Mouse (Mus musculus): Measurements from ENCODE around the gene Serpina3k.
"Not testable (repeated sequence)": the region's sequence is repeated elsewhere in the genome, so short reads cannot be mapped to it uniquely, and the experiment has no call there.

Serpina3k gene

DNA sequence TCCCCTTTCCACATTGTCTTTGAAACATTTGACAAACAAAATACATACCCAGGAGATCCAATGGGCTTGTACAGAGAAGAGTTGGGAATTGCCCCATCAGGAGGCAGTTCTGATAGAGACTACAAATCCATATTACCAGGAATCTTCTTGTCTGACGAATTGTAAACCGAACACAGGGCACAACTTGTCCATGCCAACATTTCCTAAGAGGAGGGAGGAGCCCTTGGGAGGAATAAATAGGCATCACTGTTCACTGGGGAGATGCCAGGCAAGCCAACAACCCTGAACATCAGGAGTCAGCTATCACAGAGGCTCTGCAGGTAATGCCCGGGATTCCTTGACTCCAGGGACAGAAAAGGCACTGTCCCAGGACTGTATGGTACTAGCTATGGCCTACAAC lies at the start of gene Serpina3k, which contains the start of gene Serpina3m:
Serpina3k (plus strand) TSS at position 261 of the 400 bp plus-strand sequence.
Serpina3m (plus strand) TSS at position 261 of the 400 bp plus-strand sequence.
- not testable (repeated sequence) for DNase-seq (ENCODE audit: low spot score in 2 of 2)

DNA sequence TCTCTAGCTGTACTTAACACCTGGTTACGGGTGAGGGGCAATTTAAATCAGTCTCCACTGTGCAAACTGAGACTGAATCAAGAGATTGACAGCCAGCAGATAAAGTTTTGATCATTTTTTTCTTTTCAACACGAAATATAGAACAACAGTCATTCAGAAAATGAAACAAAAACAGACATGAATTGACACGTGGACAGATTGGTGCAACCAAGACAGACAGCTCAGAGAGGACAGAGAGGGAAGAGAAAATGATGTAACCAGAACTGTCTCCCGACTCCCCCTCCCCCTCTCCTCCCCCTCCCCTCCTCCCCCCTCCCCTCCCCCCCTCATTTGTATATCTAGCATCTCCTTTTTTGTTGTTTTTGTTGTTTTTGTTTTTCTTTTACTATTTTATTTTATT lies 48.4 kb upstream of the Serpina3k start:
- no peak for DNase-seq (ENCODE audit: low spot score in 2 of 2)

DNA sequence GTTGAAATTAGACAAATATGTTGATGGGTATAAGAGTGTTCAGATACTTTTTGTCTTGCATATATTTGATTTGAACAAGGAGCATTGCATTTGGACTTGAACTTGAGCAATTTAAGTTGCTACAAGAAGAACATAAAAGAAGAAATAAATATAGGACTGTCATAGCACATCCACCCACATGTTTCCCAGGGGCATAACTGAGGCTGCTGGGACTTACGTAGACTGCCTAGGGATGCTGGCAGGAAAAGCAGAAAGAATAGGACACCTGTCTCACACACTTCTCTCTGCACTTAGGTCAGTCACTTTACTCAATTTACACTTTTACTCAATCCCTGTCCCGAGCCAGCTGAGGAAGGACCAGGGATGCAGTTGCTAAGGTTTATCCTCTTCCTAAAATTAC lies 44.3 kb upstream of the Serpina3k start:
- DNase-seq (ENCODE audit: low spot score in 2 of 2) = no peak

DNA sequence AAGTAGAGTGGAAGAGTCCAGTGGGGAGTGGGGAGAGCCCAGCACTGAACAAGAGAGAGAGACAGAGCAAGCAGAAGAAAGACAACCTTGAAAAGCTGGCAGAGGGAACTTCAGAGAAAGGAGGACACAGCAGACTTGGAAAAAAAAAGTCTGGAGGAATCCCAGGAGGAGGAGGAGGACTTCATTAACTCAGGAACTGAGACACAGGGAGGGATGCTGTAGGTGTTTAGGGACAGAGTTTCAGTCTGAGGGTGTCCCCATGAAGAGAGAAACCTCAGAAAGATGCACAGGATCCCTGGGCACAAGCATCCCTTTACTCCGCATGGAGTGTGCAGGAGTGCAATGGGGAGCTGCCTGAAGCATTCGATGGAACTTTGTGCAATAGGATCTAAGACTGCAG lies 40.2 kb upstream of the Serpina3k start:
- DNase-seq (ENCODE audit: low spot score in 2 of 2) = no peak

DNA sequence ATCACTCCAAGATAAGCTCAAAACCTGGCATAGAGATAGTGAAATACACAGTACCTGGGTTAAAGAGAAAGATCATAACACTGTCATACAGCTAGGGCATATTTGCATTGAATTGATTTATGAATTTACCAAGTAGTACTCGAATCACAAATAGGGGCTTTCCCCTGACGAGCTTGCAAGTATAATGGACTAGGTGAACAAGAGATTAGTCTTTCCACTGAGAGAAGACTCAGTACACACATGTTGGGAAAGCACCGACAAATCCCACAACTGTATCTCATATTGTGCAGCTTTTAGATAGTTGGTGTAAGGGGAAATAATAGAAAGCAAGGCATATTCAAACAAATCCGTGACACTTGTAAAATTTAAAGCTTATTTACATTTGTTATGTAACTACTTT lies 32.3 kb upstream of the Serpina3k start:
- no peak for DNase-seq (ENCODE audit: low spot score in 2 of 2)

DNA sequence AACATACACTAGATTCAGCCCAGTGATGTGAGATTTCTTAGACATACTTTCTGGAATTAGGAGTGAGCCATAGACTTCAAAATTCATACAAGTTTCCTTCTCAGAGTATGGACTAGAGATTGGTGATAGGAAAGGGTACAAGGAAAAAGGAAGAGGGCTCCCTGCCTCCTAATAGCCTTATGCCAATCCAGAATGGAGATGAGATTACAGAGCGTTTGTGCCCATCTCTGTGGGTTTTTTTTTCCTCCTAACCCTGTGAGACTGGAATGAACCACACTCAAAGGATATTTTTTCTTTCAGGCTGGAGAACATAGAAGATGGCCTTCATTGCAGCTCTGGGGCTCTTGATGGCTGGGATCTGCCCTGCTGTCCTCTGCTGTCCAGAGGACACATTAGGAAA lies 24.0 kb upstream of the Serpina3k start, which contains the start of gene Serpina3j:
Serpina3j (plus strand) TSS at position 301 of the 400 bp plus-strand sequence.
- DNase-seq (ENCODE audit: low spot score in 2 of 2) = no peak

DNA sequence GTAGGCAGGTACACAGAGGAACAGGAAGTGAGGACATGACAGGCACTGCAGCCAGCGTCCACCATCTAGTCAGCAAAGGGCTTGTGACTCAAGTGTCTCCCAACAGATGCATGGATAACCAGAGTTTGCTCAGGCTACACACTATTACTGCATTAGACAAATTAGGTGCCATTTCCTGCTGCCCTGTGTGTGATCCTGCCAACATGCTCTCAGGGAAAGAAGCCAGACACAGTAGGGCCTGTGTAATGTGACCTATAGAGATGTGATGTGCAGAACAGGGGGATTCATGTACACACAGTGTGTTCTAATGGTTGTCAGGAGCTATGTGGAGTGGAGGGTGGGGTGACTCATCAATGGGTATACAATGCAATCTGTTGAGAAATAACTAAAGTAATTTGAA lies 15.8 kb upstream of the Serpina3k start:
- DNase-seq (ENCODE audit: low spot score in 2 of 2) = no peak

DNA sequence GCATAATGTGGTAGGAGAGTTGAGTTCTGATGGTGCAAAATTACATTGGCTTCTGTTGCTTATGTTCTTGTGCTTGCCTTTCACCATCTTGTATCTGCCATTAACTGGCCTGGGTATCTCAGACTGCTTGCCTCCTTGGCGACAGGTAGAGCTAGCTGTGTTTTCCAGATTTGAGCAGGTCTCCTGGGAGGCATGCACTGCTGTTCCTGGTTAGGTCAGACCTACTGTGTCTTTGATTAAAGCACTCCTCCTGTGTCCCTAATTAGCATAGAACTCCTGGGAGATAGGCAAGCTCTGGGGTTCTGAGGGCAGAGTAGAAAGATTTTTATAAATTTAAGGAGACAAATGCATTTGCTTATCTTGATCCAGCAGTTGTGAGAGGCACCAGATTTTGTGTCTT lies 6.6 kb upstream of the Serpina3k start:
- DNase-seq (ENCODE audit: low spot score in 2 of 2) = no peak

DNA sequence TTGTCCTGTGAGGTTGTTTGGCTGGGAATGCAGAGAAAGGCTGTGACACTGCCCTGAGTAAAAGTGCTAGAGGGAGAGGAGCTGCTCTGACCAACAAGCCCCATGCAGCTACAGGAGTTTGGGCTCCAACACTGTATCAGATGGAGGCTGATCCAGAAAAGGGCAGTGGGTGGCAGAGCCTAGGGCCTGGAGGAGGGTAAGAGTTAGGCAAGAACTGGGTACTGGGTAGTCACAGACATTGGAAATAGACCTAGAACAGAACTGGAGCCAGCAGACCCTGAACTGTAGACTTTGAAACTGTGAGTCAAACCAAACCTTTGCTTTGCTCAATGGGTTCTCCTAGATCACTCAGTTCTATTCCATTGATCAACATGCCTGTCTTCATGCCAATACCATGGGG lies 1.4 kb upstream of the Serpina3k start:
- DNase-seq (ENCODE audit: low spot score in 2 of 2) = not testable (repeated sequence)

DNA sequence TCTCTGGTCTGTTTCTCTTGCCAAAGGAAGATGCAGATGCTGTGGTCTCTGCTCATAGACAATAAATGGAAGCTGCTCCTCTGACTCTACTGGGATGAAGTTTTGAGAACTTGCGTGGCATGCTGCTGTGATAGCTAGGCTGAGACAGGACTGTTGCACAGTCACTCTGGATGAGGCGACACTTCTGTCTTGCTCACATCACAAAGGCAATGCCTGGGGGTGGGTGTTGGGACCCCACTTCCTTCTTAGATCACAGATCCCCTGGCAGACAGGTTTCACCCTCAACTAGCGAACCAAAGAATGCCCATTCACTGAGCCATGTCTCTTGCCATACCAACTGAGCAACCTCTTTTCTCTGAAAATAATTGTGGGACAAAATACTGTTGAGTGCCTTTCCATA lies 419 bp downstream of the Serpina3k start:
- no peak for DNase-seq (ENCODE audit: low spot score in 2 of 2)

DNA sequence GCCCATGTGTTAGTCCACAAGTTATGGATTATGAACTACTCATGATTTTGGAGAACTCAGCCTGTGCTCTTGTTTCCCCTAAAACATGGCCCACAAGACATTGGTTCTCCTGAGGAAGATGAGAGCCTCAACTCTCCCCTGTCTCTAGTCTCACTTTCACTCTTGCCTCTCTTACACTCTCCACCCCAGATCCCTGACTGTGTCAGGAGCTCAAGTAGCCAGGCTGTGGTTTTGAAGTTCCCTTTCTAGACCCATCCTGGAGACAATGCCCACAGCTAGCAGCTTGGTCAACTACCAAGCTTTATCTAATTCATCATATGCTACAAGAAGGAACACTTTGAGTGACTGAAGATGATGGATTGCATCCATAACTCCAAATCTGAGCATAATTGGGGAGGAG lies 4.2 kb downstream of the Serpina3k start:
- not testable (repeated sequence) for DNase-seq (ENCODE audit: low spot score in 2 of 2)

DNA sequence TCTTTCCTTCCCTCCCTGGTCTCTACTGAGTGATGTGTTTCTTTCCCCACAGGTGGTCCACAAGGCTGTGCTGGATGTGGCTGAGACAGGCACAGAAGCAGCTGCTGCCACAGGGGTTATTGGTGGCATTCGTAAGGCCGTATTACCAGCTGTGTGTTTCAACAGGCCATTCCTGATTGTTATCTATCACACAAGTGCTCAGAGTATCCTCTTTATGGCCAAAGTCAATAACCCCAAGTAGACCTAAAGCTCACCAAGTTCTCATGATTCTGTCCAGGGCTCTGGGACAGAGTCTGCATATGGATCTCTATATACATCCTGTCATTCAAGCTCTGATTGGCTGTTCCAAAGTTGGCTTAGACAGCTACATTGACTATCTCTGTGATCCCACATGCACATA lies 6.9 kb downstream of the Serpina3k start:
- DNase-seq (ENCODE audit: low spot score in 2 of 2) = no peak

DNA sequence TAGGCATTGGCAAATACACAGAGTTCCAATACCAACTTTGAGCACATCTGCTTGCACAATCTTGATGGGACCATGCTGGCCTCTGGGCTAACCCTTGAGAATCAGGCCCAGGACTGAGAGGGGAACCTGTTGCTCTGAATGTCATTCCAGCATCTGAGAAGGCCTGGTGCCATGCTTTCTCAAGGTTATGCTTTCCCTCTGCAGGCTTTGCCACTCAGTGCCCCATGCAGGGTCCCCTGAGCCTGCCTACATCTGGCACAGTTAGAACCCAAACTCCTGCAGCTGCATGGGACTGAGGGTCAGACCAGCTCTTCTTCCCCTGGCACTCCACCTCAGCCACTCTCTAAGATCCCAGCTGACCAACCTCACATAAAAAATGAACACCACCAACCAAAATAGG lies 7.4 kb downstream of the Serpina3k start:
- no peak for DNase-seq (ENCODE audit: low spot score in 2 of 2)

DNA sequence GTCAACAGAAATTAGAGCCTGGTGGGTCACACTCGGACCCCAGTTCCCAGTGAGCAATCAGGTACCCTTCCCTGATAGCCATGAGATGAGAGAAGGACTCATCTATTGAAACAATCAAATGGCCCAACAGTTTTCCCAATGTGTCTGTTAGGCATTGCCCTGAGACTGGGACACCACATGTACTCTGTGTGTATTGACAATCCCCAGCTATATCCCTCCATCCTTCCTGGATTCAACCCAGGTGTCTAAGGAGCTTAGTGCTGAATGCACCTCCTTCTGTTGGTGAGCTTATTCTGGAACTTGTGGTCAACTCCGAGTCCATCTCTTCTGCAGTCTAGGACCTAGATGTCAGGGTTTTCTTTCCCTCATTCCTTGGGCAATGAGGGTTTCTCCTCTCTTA lies 8.8 kb downstream of the Serpina3k start:
- no peak for DNase-seq (ENCODE audit: low spot score in 2 of 2)

DNA sequence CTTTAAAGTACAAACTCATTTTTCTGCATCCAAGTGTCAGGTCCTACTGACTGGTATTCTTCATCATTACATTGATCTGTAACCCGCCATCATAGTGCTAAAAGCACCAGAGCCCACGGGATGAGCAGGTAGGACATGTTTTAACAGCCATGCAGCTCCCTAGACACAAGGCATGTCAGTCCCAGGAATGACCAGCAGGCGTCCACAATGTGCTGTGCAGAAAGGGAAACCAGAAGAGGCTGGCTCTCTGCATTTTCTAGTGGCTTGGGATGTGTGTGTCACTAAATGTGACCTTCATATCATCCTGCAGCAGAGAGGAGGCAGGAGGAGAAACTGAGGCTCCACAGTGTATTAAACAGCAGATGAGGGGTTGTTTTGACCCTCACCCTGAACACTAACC lies 13.5 kb downstream of the Serpina3k start:
- not testable (repeated sequence) for DNase-seq (ENCODE audit: low spot score in 2 of 2)

DNA sequence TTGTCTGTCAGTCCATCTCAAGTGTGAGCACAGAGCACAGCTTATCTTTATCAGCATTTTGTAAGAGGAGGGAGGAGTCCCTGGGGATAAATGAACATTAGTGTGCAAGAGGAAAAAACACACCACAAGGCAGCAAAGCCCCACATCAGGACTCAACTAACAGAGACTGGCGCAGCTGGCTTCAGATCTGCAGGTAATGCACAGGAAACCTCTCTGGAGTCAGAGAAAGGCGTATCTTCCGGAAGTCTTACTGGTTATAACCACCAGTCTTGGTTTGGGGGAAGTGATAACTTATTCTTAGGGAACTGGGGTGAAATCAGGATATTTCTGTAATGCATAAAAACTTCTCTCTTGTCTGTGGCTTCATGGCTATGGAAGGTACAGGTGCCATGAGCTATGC lies 17.7 kb downstream of the Serpina3k start:
- DNase-seq (ENCODE audit: low spot score in 2 of 2) = no peak

DNA sequence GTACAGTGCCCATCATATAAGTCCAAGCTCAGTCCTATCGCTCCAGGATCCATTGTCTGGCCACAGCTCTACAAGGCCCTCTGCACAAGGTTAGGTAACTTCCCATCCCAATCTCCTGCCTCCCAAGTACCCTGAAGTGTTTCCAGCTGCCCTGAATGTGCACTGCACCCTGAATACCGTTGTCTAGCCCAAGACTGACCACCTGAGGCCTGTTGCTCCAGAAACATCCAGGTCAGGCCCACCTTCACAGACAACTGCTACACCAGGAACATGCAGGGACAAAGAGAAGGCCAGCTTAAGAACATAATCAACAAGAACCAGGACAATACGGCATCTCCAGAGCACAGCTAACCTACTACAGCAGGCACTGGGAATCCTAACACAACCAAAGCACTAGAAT lies 31.7 kb downstream of the Serpina3k start:
- DNase-seq (ENCODE audit: low spot score in 2 of 2) = no peak

DNA sequence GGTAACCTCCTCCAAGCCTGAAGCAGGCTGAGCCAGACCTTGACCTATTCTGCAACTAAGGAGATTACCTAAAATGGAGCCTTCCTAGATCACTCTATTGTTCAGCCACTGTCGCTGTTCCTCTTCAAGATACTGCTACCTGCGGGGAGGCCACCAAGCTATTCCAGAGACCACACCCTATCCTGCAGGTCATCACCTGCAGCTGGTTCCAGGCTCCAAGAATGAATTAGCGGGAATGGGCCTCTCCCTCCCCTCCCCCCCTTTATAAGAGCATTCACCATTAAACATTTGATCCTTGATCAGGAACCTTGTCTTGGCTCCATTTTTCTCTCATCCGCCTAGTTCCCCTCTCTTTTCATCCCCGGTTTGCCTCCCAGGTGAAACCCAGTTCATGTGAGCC lies 38.9 kb downstream of the Serpina3k start:
- DNase-seq (ENCODE audit: low spot score in 2 of 2) = not testable (repeated sequence)

DNA sequence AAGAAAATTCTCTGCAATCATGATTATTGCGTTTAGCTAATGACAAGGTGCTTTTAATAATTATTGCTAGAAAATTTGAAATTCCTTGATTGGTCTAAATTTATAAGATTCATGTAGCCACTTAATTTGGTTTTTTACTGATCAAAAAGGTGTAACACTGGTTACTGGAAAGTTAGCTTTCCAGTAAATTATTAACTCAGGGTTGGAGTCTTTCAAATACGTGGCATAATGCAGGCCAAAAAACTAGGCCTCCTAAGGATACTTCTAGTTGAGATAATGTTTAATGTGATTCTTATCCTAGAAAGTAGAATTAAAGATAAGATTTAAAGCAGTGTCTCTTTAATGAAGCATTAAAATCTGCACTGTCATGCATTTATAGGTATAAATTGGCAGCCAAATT lies 40.1 kb downstream of the Serpina3k start:
- DNase-seq (ENCODE audit: low spot score in 2 of 2) = not testable (repeated sequence)

DNA sequence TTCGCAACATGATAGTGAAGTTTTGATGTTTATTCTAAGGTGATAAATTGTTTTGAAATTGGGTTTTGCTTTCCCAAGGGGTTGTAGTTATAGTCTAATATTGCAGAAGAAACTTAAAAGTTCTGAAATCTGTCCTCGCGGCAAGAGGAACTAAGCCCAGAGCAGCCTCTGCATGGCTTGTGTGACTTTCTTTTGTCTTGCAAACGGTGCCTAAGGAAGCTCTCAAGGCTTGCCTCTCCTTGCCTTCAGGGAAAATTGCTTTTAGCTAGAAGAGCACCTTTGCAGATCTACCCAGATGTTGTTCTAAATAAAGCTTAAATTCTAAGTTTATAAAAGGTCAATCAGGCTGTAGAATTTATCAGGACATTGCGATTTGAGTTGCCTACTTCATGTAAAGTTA lies 40.5 kb downstream of the Serpina3k start:
- DNase-seq (ENCODE audit: low spot score in 2 of 2) = not testable (repeated sequence)

DNA sequence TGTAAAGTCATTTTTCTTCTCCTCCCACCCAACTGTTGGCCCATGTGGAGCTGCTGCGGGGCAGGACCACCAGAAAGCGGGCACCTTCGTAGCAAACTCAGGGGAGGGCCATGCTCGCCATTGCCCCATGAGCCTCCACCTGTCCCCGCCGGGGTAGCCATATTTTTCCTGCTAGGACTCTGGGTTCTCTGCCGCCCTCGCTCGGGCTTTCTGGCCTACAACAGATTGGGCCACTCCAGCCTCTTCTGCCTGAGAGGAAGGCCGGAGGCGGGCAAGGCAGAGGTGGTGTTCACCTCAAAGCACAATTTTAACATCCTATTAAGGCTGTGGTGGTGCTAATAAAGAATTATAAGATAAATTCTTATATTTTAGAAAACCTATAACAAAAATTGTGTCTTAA lies 41.6 kb downstream of the Serpina3k start:
- DNase-seq (ENCODE audit: low spot score in 2 of 2) = no peak

DNA sequence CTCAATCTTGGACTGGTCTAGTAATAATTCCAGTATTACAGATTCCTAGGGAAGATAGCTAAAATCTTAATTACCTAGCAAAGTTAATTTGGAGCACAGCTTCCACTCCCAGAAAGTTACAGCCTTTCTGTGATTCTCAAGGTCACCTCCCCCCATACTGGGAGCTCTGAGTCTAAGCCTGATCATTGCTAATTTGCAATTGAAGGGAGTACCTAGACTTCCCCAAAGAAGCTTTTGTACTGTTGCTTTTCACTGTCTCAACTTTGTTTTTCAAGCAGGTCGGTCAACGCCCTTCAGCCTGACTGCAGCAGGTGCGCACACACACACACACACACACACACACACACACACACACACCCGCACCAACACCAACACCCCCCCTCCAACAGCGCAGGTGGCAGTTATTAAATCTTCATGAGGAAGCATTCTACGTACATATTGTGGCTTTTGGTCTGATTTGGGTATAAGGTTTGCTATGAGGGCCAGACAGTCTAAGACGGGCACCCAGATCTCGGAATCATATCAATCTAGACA lies 42.9 kb downstream of the Serpina3k start:
- not testable (repeated sequence) for DNase-seq (ENCODE audit: low spot score in 2 of 2)

DNA sequence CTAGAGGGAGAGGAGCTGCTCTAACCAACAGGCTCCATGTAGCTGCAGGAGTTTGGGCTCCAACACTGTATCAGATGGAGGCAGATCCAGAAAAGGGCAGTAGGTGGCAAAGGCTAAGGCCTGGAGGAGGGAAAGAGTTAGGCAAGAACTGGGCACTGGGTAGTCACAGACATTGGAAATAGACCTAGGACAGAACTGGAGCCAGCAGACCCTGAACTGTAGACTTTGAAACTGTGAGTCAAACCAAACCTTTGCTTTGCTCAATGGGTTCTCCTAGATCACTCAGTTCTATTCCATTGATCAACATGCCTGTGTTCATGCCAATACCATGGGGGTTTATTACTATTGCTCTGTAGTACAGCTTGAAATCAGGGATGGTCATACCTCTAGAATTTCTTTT lies 47.7 kb downstream of the Serpina3k start:
- not testable (repeated sequence) for DNase-seq (ENCODE audit: low spot score in 2 of 2)

DNA sequence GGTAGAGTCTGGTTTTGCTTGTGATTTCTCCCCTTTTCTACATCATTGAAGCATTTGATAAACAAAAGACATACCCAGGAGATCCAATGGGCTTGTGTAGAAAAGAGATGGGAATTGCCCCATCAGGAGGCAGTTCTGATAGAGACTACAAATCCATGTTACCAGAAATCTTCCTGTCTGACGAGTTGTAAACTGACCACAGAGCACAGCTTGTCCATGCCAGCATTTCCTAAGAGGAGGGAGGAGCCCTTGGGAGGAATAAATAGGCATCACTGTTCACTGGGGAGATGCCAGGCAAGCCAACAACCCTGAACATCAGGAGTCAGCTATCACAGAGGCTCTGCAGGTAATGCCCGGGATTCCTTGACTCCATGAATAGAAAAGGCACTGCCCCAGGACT lies 48.6 kb downstream of the Serpina3k start:
- DNase-seq (ENCODE audit: low spot score in 2 of 2) = not testable (repeated sequence)

Data from thymus, postnatal 10 days (tissue).